Mouse (Mus musculus): ENCODE results near the gene Ttc36. TPM values are rescaled to one million over a fixed set of nuclear protein-coding genes. Genes with fewer than 3 reads are reported as not detected.
"Not testable (repeated sequence)": the region's sequence is repeated elsewhere in the genome, so short reads cannot be mapped to it uniquely, and the experiment has no call there.

The Ttc36 gene
- total RNA-seq, 2 experiments from 2014 or later, result 0.86 to 2.2 TPM

GRCm38 (mm10) chr9:44772750-44773651 lies 29.9 kb downstream of the Ttc36 start:
- DNase-seq (ENCODE audit: low spot score in 2 of 2), result peak; percentile 85 to 92

- no peak for DNase-seq (ENCODE audit: low spot score in 2 of 2)
Observed at GRCm38 (mm10) chr9:44772392-44772749, 30.5 kb downstream of the Ttc36 start.

- no peak for DNase-seq (ENCODE audit: low spot score in 2 of 2)
Observed at GRCm38 (mm10) chr9:44771376-44771775, 31.5 kb downstream of the Ttc36 start.

- not testable (repeated sequence) for DNase-seq (ENCODE audit: low spot score in 2 of 2)
Observed at GRCm38 (mm10) chr9:44768029-44768394, 34.9 kb downstream of the Ttc36 start.

- DNase-seq (ENCODE audit: low spot score in 2 of 2), result peak; percentile 74 to 84
Observed at GRCm38 (mm10) chr9:44767101-44768028, 35.5 kb downstream of the Ttc36 start, which contains the start of the genes Arcn1 and Ift46. Arcn1 (minus strand) TSS chr9:44767845. Ift46 (plus strand) TSS chr9:44767908.

- DNase-seq (ENCODE audit: low spot score in 2 of 2), result no peak
Observed at GRCm38 (mm10) chr9:44760873-44761272, 42.0 kb downstream of the Ttc36 start.

Other genes starting within 250 kb of the Ttc36 start
- gene Cxcr5, start 241.2 kb downstream of the Ttc36 start, total RNA-seq (2021), result under 1 TPM; 0.10 TPM
- 100 to 1,000 TPM in 1 of 2 experiments, 10 to 100 TPM in 1; 99.3 to 101 TPM for gene Ddx6, start 198.2 kb downstream of the Ttc36 start, total RNA-seq (2021)
- not detected for gene Treh, start 129.8 kb downstream of the Ttc36 start, total RNA-seq (2021)
- gene Phldb1, start 67.9 kb downstream of the Ttc36 start, total RNA-seq (2021), result 100 to 1,000 TPM; 104 to 123 TPM
- gene Arcn1, start 35.2 kb downstream of the Ttc36 start, total RNA-seq (2021), result 100 to 1,000 TPM; 124 to 142 TPM
- gene Ift46, start 35.2 kb downstream of the Ttc36 start, total RNA-seq (2021), result 10 to 100 TPM; 65.9 to 69.5 TPM
- gene Tmem25, start 3.8 kb downstream of the Ttc36 start, total RNA-seq (2021), result 1 to 10 TPM; 8.0 to 9.6 TPM
- 10 to 100 TPM; 27.6 to 31.5 TPM for gene Kmt2a, start 78.2 kb upstream of the Ttc36 start, total RNA-seq (2021)
- gene Atp5l, start 117.7 kb upstream of the Ttc36 start, total RNA-seq (2021), result 100 to 1,000 TPM; 631 to 643 TPM
- gene Ube4a, start 162.5 kb upstream of the Ttc36 start, total RNA-seq (2021), result 10 to 100 TPM; 41.2 to 43.0 TPM
- under 1 TPM in 1 of 2 experiments, not detected in 1; 0.88 TPM for gene Cd3g, start 177.4 kb upstream of the Ttc36 start, total RNA-seq (2021)
- under 1 TPM in 1 of 2 experiments, not detected in 1; 0.42 TPM for gene Cd3d, start 178.7 kb upstream of the Ttc36 start, total RNA-seq (2021)
- 1 to 10 TPM in 1 of 2 experiments, under 1 TPM in 1; 0.39 to 1.1 TPM for gene Cd3e, start 206.6 kb upstream of the Ttc36 start, total RNA-seq (2021)
- gene Mpzl2, start 236.7 kb upstream of the Ttc36 start, total RNA-seq (2021), result under 1 TPM in 1 of 2 experiments, not detected in 1; 0.31 TPM

Data from gastrocnemius, postnatal 4 days (tissue).